Mouse (Mus musculus) ovary, postnatal 36 days (tissue): ENCODE data around the gene Klc1.

Source experiments
- DNase-seq: peaks from one replicate; pipeline ENCODE4 v3.0.0; 2022; ENCODE audit warnings: low spot score, mixed read lengths

Gene Klc1

DNA sequence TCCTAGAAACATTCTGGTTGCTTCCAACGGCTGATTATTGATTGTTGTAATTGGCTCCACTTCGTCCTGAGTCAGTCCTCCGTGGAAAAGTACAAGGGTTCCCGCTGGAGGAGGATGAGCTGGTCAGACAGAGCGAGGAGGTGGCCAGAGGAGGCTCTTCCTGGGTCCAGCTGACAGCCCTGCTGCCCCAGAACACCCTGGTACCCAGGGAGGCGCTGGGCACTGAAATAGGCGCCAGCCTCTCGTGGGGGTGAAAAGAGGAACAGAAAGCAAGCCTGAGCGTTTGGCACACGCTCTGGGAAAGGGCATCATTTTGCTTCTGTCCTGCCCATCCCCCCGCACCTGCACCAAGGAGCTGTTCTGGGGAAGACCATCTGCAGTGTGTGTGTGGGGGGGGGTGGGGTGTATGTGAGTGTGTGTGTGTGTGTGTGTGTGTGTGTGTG lies 14.6 kb upstream of the Klc1 start:
- no peak for DNase-seq

DNA sequence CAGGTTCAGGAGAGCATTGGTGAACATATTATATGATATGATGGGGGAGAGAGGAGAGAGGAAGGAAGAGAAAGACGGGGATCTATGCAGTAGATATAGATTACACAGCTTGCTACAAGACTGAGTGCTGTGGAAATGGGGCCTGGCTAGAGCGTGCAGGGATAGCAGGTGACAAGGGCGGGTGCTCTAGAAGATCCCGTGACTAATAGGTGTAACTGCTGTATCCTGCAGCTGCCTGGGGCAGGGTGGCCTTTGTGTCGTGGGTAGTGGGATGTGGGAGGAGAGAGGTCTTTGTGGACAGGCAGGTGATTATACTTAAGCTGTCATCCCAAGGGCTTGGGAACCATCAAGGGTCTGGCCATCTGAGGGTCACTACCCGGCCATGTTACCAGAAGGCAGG lies 13.4 kb upstream of the Klc1 start:
- DNase-seq: no peak

DNA sequence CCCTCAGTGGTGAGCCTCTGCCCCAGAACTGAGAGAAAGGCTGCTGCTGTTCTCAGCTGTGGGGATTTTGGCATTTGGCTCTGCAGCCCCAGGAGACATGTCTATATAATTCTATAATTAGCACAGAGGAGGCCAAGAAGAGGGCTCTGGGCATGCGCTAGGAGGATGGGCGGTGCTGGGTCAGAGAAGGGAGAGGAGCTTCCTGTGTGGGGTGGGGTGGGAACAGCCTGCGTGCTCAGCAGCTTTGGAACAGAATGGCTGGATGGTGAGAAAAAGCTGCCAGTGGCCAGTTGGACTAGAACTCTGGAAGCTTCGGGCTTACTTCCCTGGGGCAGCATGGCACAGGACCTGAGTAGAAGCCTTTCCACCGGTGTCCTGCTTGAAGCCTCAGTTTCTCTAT lies 12.6 kb upstream of the Klc1 start:
- peak; percentile 55 for DNase-seq

DNA sequence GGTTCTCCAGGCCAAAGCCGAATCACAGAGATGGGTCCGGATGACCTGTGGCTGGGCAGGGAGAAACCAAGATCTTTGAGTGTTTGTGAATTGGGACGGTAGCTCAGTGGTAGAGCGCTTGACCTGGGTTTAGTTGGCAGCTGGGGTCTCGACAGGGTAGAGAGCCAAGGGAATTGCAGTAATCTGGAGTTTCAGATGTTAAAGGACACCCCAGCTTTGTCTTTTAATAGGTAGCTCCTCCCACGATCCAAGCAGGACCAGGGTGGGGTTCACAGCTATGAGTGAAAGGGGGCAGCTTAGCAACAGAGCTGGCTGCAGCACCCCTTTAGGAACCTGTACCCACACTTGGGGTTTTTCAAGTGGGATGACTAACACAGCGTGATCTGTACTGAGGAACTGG lies 11.2 kb upstream of the Klc1 start:
- no peak for DNase-seq

DNA sequence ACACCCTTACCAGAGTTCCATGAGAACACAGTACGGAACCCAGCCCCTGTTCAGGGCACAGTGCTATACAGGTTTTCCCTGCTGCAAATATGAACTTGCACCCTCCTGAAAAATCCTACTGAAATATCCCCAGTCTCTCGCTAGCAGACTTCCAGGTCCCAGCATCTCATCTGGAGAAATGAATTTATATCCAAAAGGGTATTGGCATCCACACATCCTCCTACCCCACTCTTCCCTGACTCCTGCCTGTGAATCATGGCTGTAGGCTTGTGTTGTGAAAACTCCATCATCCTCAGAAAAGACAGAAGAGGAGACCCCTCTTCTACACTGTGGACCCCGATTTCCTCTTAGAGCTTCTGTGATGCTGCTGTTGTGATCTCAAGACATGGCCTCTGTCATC lies 7.9 kb upstream of the Klc1 start:
- no peak for DNase-seq

DNA sequence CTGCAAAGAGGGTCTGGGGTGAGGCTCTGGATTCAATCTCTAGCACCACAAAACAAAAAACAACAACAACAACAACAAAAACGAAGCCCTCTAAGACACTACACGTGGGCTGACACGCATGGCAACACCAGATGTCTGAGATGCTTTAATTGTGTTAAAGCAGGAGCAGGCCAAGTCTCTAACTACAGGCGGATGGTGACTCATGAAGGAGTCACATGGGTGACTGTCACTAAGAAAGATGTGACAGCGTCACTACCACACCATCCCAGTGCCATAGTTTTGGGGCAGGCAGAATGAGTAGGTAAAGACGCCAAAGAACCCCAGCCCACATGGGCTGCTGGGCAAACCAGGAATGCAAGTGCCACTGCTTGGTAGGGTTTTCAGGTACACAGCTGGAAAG lies 6.2 kb upstream of the Klc1 start:
- no peak for DNase-seq

DNA sequence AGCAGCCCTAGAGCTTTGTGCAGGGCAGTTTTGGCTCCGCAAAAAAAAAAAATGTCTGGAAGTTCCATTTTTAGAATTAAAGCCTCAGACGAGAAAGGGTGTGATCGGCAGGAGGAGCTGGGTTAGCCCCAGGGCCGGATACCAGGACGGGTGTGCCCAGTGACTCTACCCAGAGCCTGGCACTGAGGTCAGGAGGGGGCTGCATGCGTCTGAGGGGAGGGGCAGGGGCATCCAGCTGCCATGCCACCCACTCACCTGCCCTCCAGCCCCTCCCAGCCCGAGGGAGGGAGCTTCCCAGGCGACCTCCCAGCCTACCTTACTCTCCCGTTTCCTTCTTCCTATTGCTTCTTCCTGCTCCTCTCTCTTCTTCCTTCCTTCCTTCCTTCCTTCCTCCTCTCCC lies 5.3 kb upstream of the Klc1 start:
- no peak for DNase-seq

DNA sequence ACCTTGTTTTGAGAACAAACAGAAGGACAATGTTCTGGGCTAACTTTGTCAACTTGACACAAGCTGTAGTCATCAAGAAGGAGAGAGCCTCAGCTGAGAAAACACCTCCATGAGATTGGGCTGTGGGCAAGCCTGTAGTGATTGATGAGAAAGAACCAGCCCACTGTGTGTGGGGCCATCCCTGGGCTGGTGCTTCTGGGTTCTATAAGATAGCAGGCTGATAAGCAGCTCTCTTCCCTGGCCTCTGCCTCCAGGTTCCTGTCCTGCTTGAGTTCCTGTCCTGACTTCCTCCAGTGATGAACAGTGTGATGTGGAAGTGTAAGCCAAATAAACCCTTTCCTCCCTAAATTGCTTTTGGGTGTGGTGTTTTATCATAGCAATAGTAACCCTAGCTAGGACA lies 3.9 kb upstream of the Klc1 start:
- DNase-seq: no peak

DNA sequence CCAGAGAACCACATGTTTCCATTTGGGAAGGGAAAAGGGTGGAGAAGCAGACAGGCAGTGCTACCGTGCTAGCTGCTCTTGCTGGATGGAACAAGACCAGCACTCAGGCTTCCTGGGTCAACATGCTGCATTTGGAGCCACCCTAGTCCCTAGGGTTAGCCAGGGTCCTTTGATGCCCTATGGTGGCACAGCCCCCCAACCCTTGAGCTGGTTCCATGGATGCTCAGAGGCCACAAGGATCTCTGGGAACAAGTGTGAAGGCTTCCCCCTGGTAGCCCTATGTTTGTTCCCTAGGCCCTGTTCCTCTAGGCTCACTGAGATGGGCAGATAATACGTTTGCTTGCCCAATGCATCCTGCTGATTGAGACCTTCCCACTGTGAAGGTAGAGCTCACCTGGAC lies 3.4 kb upstream of the Klc1 start:
- no peak for DNase-seq

DNA sequence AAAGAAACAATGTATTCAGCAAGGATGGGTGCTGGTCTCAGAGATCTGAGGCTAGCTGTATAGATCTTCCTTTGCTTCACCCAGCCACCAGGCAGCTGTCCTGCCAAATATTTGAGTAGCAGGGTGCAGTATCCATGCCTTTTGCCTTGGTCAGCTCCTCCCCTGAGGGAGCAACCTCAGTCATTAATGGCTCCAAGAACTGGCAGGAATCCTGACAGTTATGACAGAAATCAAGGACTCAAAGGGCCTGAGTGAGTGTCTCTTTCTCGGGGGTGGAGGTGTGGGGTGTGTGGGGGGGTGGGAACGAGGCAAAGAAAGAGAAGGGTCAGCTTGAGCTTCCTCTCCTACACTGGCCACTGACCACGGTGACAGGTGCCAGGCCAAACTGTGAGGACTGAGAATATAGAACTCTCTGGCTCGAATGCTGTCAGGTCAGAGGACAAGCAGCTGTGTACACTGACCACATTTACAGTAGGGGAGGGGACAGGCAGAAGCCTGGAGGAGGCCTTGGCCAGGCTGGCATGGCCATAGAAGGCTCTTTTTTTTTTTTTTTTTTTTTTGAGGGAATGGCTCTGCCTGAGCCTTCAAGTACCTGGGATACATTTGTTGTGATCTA lies 2.5 kb upstream of the Klc1 start:
- DNase-seq: no peak

DNA sequence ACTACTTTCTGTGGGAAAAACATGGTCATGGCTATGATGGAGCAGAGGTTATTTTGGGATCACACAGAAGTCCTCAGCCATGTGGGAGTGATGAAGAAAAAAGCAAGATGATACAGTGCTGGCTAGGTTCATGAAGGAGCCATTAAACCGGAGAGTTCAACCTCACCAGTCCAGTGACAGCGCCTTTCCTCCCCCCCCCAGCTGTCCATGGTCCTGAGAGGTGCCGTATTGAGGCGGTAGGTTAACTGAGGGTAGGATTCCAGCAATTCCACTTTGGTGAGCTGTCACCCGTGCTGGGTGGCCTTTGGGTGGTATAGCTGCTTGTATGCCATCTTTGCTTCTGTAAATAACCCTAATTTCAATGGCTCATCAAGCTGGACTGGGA lies 2.0 kb upstream of the Klc1 start:
- no peak for DNase-seq

DNA sequence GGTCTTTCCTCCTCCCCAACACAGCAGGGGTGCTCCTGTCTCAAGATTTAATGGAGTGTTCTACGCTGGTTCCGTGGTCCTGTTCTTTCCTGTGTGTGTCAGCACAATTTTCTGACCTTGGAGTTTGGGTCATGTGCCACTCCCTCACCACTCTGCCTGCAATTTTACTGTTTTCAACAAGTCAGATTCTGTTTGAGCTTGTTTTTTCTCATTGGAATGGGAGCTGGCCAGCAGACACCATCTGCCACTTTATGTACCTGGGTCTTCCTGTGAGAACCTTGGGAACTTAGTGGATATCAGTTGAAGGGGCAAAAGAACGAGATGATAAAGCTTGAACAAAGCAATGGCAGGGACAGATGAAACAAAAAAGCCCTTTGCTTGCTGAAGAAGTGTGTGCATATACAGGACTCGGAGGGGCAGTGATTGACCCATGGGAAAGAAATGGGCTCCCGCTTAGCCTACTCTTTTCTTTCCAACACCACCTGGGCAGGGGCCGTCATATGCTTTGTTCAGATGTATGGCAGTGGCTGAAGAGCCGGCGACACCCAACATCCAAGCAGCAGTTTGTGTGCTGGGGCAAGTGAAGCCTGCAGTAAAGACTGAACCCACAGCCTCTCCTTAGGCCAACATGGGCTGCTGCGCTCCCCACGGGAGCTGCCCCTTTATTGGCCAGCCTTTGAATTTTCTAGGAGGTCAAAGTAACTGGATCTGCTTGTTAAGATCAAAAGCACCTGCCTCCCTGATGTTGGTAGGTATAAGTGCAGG lies 906 bp upstream of the Klc1 start:
- no peak for DNase-seq

DNA sequence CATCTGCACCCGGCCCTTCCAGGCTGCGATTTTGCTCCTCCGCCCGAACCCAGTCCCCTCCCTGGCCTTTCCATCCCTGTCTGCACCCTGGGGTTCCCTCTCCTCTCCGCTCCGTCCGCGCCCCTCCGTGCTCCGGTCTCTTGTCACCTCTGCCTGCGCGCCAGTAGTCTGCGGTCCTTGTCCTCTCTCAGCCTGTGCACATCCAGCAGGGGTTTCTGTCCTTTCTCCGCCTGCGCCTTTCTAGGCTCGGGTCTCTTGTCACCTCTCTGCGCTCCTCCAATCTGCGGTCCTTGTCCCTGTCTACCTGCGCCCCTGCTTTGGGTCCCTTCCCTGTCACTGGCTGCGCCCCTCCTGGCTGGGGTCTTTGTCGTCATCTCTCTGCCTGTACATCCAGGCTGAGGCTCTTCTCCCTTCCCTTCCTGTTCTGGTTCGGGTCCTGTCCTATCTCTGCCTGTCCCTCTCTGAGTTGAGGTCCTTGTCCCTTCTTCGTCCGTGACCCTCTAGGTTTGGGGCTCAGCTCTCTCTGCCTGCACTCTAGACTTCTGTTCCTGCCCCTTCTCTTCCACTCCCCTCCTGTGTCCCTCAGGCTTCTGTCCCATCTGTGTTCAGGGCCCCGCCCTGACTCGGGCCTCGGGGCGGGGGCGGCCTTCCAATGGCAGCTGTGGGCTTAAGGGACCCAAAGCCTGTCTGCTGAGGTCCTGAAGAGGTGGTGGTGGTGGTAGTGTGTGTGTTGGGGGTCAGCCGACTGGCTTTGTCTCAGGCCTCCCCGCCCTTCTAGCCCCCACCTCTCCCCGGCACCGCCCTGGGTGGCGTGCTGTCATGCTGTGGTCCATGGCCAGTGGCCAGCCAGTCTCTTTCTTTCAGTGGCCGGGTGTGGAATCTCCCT lies 770 bp downstream of the Klc1 start:
- DNase-seq: peak; percentile 50

DNA sequence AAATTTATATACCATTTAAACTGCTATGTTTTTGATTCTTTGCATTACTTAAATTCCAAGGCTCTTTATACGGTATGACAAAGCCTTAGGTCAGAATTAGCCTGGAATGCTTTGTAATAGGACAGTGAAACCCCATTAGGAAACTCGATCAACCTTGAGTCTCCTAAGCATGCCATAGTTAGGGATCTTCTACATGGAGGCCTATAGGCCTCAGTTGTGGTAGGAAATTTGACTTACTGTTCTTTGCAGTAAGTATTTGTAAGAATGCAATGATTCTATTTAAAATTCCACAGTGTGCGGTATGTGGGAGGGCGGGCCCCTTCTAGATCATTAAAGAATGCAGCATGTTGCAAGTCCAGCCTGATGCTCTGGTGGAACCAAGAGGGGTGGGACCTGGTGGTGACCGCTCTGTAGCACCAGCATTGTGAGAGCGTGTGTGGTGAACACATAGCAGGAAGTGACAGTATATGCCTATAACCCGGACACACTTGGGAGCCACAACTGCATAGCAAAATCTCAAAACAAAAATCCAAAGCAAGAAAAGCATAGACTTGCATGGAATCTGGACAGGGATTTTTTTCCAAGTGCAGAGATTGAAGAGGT lies 1.8 kb downstream of the Klc1 start:
- no peak for DNase-seq

DNA sequence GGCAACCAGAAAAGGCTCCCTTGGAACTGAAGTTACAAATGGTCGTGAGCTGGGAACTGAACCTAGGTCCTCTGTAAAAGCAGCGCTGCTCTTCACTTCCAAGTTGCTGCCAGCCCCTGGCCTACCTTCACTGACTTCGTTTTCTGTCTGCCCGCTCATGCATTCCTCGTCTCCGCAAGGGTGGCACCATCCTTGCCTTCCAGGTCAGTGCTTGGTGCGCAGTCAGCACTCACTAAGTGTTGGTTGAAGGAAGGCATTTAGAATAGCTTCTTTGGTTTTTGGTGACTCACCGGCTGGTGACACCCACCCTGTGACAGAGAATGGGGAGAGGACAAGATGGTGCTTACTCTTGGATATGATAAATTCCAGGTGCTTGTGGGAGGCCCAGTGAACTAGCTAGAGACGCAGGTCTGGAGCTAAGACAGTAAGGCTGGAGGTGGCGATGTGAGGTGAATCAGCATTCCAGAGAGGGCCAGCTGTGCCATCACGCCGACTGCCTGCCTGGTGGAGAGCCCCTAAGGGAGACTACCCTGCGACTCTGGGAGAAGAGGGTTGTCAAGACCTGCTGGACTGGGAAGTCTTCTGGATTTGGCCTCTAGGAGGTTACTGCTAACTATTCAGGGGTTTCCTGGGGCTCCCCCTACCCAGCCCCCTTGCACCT lies 4.1 kb downstream of the Klc1 start:
- no peak for DNase-seq

DNA sequence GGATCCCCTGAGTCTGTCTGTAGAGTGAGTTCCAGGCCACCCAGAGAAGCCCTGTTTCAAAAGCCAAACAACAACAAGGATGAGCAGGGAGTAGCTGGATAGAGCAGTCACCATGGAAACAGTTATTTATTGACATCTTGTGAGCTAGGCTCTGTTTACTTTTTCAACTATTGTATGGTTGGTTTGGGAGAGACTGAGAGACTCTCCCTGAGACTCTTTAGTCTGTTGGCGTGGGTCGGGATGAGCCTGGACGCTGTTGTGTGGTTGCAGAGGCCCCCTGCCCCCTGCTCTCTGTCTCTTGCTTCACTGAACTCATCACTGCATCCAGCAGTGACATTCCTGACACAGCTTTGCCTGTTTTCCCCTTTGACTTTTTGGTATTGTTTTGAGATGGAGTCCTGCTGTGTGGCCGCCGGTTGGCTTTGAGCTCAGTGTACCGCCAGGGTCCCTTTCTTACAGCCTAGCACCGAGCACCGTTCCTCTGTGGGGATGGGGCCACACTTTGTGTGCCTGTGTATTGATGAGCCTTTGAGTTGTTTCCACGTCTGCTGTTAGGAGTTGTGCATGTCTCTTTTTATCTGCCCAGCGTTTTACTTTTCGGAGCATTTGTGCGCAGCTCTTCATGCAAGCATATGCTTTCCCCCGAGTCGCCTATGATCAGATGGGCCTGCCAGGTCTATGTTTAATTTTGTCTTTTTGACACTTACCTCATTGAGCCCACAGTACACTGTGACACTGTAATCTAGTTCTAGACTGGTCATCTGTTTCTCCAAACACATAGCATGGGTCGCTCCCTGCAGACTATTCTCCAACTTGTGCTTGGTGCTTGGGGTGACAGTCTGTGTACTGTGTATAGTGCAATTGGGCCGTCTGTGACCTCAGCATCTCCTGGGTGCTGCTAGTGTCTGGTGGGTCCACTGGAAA lies 7.9 kb downstream of the Klc1 start:
- no peak for DNase-seq

DNA sequence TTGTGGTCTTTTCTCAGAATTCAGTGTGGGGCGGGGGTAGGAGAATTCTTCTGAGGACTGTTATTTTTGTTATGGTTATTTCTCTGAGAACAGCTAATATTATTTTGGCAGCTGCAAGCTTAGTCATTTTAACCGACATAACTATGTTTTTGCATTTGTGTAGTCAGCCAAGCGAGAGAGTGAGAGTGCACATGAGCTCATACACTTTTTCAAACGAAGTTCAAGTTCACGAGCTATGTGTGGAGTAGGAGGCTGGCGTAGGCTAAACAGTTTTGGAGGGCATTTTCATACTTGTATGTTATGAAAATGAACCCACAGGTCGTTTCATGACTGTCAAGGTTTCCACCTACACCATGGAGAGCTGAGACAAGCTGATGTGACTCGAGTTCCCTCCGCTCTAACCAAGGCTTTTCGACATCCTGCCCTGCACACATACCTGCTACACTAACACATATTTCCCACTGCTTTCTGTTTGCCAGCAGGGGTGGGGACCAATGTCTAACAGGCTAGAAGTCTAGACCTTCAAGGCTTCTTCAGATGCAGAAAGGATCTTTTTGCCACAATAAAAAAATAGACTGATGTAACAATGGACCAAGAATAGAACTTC lies 9.8 kb downstream of the Klc1 start:
- no peak for DNase-seq

DNA sequence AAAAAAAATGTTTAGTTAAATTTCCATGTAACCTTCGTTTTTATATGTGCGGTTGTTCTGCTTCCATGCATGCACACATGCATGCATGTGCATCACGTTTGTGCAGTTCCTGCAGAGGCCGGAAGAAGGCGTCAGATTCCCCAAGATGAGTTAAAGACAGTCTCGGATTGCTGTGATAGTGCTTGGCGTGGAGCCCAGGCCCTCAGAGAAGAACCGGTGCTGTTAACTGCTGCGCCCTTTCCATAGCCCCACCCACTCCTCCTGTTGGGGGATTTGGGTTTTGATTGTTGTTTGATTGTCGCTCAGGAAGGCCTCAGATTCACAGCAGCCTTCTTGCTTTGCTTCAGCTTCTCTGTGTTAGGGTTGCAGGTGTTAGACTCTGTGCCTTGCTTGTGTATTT lies 10.7 kb downstream of the Klc1 start:
- DNase-seq: peak; percentile 47

DNA sequence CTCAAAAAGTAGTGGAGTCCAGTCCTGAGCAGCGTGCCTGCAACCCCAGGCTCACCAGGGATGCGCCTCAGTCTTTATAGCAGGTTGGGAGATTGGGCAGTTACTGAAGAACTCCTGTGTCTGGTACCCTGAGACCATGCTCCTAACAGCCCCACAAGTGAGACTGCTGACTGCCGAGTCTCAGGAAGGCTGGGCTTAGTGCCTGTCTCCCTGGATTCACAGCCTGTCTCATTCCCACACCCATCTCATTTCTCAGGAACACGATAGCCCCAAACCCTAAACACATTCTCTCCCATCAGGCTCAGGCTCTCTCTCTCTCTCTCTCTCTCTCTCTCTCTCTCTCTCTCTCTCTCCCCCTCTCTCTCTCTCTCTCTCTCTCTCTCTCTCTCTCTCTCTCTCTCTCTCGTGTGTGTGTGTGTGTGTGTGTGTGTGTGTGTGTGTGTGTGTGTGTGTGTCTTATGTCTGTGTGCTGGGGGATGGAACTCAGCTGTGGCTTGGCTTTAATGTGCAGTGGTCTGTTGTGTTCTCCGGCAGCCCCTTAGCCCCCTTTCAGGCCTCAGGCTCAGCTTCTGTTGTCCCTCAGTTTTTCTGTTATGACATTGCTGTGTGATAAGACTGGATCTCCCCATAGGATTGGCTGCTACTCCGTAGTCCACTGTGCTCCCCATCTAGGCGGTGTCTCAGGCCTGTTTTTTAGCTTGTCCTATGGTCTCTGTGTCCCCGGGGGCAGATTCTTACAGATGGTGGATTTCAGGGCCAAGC lies 11.3 kb downstream of the Klc1 start:
- DNase-seq: no peak

DNA sequence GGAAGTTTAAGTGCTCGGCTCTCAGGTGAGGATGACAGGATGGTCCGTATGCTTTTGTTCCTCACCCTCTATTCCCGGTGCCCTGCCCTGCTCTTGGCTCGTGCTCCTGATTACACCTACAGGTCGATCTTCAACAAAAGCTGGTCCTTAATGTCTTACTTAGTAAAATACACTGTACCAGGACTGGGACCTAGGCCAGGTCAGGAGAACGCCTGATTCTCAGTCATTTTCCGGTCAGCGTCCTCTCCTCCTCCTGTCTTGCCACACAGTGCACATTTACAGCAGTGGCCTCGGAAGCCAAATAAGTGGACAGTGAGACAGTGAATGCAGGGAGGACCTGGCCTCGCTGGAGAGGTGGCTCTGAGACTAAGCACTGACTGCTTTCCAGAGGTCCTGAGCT lies 12.0 kb downstream of the Klc1 start:
- no peak for DNase-seq
